Mouse (Mus musculus): ENCODE measurements around the gene Nrde2.

GRCm38 (mm10) chr12:100166177-100166576 lies 6.7 kb upstream of the Nrde2 start:
- TF ChIP-seq CTCF (IDR thresholded peaks at IDR 0.05; ENCODE audit: extremely low read depth, insufficient read depth, insufficient read length, insufficient replicate concordance) (peak; percentile 31; the same call in 1 of the 2 replicates), POLR2A (IDR thresholded peaks at IDR 0.05; ENCODE audit: low read depth, low read length) (no peak)
